Mouse (Mus musculus): ENCODE results near the gene Mterf1b. TPM values are rescaled to one million over a fixed set of nuclear protein-coding genes. Genes with fewer than 3 reads are reported as not detected.
"Not testable (repeated sequence)": the region's sequence is repeated elsewhere in the genome, so short reads cannot be mapped to it uniquely, and the experiment has no call there.

The Mterf1b gene
- total and polyA plus RNA-seq, 3 experiments = 0.49 to 2.3 (median 2.0) TPM

DNA sequence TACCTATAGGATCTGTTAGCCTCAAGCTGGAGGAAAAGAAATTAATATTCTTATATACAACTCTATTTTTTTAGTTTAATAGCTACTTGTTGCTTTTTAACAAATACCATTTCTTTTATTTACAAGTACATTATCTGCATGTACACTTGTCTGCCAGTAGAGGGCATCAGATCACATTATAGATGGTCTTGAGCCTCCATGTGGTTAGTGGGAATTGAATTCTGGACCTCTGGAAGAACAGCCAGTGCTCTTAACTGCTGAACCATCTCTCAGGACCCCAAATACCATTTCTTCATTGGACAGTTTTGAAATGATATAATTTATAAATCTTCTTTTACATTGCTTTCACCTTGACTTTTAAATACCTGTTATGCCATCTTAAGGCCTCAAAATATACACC lies 9.2 kb downstream of the Mterf1b start:
- DNase-seq = no peak
- no peak overlapping the region for H3K9ac ChIP-seq (ENCODE audit: low read depth, low read length)
- no peaks in the 10 kb centered on the region for H3K36me3 ChIP-seq (ENCODE audit: control insufficient read depth, insufficient read depth, low read length)
- no peaks in the 10 kb centered on the region for H3K79me2 ChIP-seq (replicated peaks; ENCODE audit: control insufficient read depth, insufficient read depth, low read length)
- no peaks in the 10 kb centered on the region for H3K4me1 ChIP-seq (ENCODE audit: control insufficient read depth, insufficient read depth, low read length)
- H3K27me3 ChIP-seq (ENCODE audit: control insufficient read depth, insufficient read depth, low read length) = no peaks in the 10 kb centered on the region
- peak; percentile 83 for TF ChIP-seq CTCF (IDR thresholded peaks at IDR 0.05)
- no peak for TF ChIP-seq EP300 (IDR thresholded peaks at IDR 0.05; ENCODE audit: insufficient read depth, low read depth, low read length)
- no peak overlapping the region for H3K27ac ChIP-seq
- no peak overlapping the region for H3K4me3 ChIP-seq
- intact Hi-C loops (cut with DNase I) = loop anchor here (2.0 to 5.0 kb wide), 2 partner anchors 709 to 746 kb away; no protein-coding TSS in a partner anchor

DNA sequence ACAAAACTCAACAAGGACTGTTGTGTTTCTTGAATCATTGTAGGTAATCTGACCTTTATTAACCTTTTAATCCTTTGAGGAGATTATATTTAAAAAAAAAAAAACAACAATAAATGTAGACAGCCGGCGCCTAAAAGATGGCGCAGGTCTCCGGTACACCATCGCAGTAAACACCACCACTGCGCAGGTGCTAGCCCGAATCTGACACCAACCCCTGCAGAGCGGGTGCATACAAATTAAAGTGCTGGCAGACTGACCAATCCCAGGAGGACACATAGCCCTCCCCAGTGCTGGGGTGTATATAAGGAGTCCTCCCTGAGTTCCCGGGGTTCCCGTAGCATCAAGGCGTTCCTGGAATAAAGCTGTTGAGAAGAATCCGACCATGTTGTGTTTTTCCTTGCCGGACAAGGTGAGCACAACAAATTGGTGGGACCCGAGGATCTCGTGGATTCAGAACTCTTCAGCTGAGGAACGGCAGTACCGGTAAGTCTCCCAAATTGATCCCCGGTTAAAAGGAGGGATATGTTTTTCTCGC lies 10.2 kb downstream of the Mterf1b start:
- H3K4me3 ChIP-seq; H3K9ac ChIP-seq (ENCODE audit: low read depth, low read length); H3K79me2 ChIP-seq (replicated peaks; ENCODE audit: control insufficient read depth, insufficient read depth, low read length); H3K27me3 ChIP-seq (ENCODE audit: control insufficient read depth, insufficient read depth, low read length); DNase-seq; H3K4me1 ChIP-seq (ENCODE audit: control insufficient read depth, insufficient read depth, low read length); H3K36me3 ChIP-seq (ENCODE audit: control insufficient read depth, insufficient read depth, low read length); H3K27ac ChIP-seq: not testable (repeated sequence)
- WGBS = 95% methylated on average over 19 of the region's 19 CpGs
- intact Hi-C loops (cut with DNase I) = loop anchor here (5.0 kb wide), 1 partner anchor 745 kb away; no protein-coding TSS in a partner anchor

DNA sequence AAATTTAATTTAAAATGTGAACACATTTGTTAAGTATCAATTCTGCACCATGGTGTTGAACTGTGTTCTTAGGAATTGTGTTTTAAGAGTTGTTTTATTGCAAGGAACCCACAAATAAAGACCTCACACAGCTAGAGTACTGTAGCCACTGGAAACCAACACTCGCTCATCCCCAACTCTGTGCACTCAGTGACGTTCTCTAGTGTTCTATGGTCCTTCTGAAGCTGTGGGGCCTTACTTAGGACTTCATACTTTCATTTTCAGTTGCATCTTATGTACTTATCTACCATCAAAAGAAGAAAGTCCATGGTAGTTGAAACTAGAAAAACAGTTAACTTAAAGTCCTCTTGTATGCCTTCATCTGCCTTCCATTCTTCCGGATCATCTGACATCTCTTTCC lies 17.9 kb downstream of the Mterf1b start:
- H3K4me1 ChIP-seq (ENCODE audit: control insufficient read depth, insufficient read depth, low read length); H3K36me3 ChIP-seq (ENCODE audit: control insufficient read depth, insufficient read depth, low read length); H3K4me3 ChIP-seq; H3K27ac ChIP-seq; H3K79me2 ChIP-seq (replicated peaks; ENCODE audit: control insufficient read depth, insufficient read depth, low read length); intact Hi-C loops (cut with DNase I); H3K9ac ChIP-seq (ENCODE audit: low read depth, low read length); H3K27me3 ChIP-seq (ENCODE audit: control insufficient read depth, insufficient read depth, low read length); DNase-seq: not testable (repeated sequence)
- WGBS = 80% methylated on average over 3 of the region's 3 CpGs

DNA sequence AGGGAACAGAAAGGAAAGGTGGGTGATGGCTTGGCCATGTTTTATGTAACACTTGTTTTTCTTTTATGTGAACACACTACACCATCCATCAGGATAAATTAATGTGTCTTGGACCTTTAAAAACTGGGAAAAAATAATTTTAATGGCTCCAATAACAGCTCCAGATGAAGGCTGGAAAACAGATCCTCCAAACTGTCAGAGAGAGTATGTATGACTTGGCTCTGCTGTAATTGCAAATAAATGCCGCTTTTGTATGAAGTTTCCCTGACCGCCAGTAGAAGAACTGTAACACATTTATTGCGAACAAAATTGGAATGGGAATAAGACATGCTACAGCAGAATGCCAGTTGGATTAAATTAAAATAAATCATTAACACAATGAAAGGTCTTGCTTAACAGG lies 29.1 kb downstream of the Mterf1b start:
- H3K36me3 ChIP-seq (ENCODE audit: control insufficient read depth, insufficient read depth, low read length) = no peaks in the 10 kb centered on the region
- no peaks in the 10 kb centered on the region for H3K27me3 ChIP-seq (ENCODE audit: control insufficient read depth, insufficient read depth, low read length)
- H3K4me3 ChIP-seq = no peak overlapping the region
- no peak overlapping the region for H3K27ac ChIP-seq
- DNase-seq = no peak
- intact Hi-C loops (cut with DNase I) = no loop called here
- no peaks in the 10 kb centered on the region for H3K79me2 ChIP-seq (replicated peaks; ENCODE audit: control insufficient read depth, insufficient read depth, low read length)
- no peaks in the 10 kb centered on the region for H3K4me1 ChIP-seq (ENCODE audit: control insufficient read depth, insufficient read depth, low read length)
- WGBS = 86% methylated on average over 3 of the region's 3 CpGs
- TF ChIP-seq CTCF (IDR thresholded peaks at IDR 0.05) = no peak
- H3K9ac ChIP-seq (ENCODE audit: low read depth, low read length) = no peak overlapping the region

DNA sequence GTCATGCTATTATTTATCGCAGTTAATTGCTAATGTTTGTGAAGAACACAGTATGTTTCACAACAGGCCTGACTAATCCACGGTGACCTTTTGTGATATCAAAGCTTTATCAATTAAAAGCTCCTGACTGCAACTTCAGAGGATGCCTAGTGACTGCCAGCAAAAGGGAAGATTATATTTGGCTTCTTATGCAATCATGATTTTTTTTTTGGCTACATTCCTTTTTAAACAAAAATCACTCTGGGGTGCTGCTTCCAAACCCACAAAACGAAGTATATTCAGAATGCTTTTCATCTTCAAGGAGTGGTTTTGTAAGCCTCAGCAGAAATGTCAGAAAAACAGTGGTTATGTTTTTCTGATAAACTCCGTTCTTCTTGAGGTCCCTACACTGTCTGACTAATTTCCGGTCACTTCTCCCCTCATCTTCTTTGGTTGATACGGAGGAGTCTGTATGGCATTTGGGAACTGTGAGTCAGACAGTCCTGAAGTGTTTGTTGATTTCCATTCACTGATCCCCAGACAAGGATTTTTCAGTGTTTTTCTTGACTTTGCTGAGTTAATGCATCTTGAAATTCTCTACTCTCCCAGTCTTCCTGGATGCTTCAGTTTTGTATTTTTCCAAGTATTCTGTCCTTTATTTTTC lies 29.9 kb downstream of the Mterf1b start:
- no peaks in the 10 kb centered on the region for H3K36me3 ChIP-seq (ENCODE audit: control insufficient read depth, insufficient read depth, low read length)
- H3K4me1 ChIP-seq (ENCODE audit: control insufficient read depth, insufficient read depth, low read length) = no peaks in the 10 kb centered on the region
- H3K4me3 ChIP-seq = no peak overlapping the region
- no peak overlapping the region for H3K9ac ChIP-seq (ENCODE audit: low read depth, low read length)
- DNase-seq = no peak
- WGBS = 44% methylated on average over 6 of the region's 6 CpGs
- no peaks in the 10 kb centered on the region for H3K27me3 ChIP-seq (ENCODE audit: control insufficient read depth, insufficient read depth, low read length)
- TF ChIP-seq CTCF (IDR thresholded peaks at IDR 0.05) (no peak), POLR2A (IDR thresholded peaks at IDR 0.05; ENCODE audit: insufficient read depth, low read depth, low read length) (no peak), EP300 (IDR thresholded peaks at IDR 0.05; ENCODE audit: insufficient read depth, low read depth, low read length) (no peak)
- intact Hi-C loops (cut with DNase I) = no loop called here
- H3K79me2 ChIP-seq (replicated peaks; ENCODE audit: control insufficient read depth, insufficient read depth, low read length) = no peaks in the 10 kb centered on the region
- H3K27ac ChIP-seq = no peak overlapping the region

DNA sequence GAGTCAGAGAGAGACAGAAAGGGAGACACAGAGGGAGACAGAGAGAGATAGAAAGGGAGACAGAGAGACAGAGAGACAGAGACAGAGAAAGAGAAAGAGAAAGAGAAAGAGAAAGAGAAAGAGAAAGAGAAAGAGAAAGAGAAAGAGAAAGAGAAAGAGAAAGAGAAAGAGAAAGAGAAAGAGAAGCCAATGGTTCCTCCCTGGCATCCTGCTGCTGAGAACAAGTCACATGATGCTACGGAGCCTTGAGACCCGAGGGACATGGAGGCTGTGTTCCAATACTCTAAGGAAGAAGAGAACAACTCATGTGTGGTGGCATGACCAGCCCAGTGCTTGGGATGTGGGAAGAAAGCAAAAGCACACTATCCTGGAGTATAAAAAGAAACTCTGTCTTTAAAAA lies 40.0 kb downstream of the Mterf1b start:
- no peaks in the 10 kb centered on the region for H3K79me2 ChIP-seq (replicated peaks; ENCODE audit: control insufficient read depth, insufficient read depth, low read length)
- intact Hi-C loops (cut with DNase I) = no loop called here
- TF ChIP-seq EP300 (IDR thresholded peaks at IDR 0.05; ENCODE audit: insufficient read depth, low read depth, low read length) (no peak), CTCF (IDR thresholded peaks at IDR 0.05) (no peak), POLR2A (IDR thresholded peaks at IDR 0.05; ENCODE audit: insufficient read depth, low read depth, low read length) (no peak)
- no peaks in the 10 kb centered on the region for H3K36me3 ChIP-seq (ENCODE audit: control insufficient read depth, insufficient read depth, low read length)
- H3K4me1 ChIP-seq (ENCODE audit: control insufficient read depth, insufficient read depth, low read length) = no peaks in the 10 kb centered on the region
- H3K4me3 ChIP-seq = no peak overlapping the region
- H3K9ac ChIP-seq (ENCODE audit: low read depth, low read length) = no peak overlapping the region
- DNase-seq = no peak
- WGBS = 58% methylated on average over 2 of the region's 2 CpGs
- H3K27ac ChIP-seq = no peak overlapping the region
- H3K27me3 ChIP-seq (ENCODE audit: control insufficient read depth, insufficient read depth, low read length) = no peaks in the 10 kb centered on the region

All from heart, adult 2 months (tissue).